Mouse (Mus musculus) gonadal fat pad, adult 2 months (tissue): Measurements from ENCODE around the gene Sec22a. TPM values are rescaled to one million over a fixed set of nuclear protein-coding genes. Genes with fewer than 3 reads are reported as not detected.

Source experiments
- polyA plus RNA-seq: library from polyadenylated mRNA; depleted of rRNA; stranded (reverse); fragments of >200 nt; gene quantifications from 2 replicates; pipeline ENCODE4 v1.2.3, GENCODE M21; 2012; rRNA removed

The Sec22a gene
- polyA plus RNA-seq, 1 experiment = 26.4 TPM

Other genes starting within 250 kb of the Sec22a start
- gene Adcy5, start 209.0 kb downstream of the Sec22a start, polyA plus RNA-seq = 44.1 and 60.5 TPM in 2 replicates
- gene Pdia5, start 127.0 kb upstream of the Sec22a start, polyA plus RNA-seq = 34.9 and 41.5 TPM in 2 replicates
- gene Sema5b, start 177.2 kb upstream of the Sec22a start, polyA plus RNA-seq = 6.5 and 8.3 TPM in 2 replicates